Mouse (Mus musculus) liver, postnatal 0 days (tissue): Measurements from ENCODE around the gene Ttc3. TPM values are rescaled to one million over a fixed set of nuclear protein-coding genes. Genes with fewer than 3 reads are reported as not detected.
"Not testable (repeated sequence)": the region's sequence is repeated elsewhere in the genome, so short reads cannot be mapped to it uniquely, and the experiment has no call there.

Experiments used
- ATAC-seq: fragments of 200-750 bp; cut with Nextera tagmentation; 2 replicates; pipeline ENCODE4 v1.8.0; 2017; ENCODE audit warnings: mild to moderate bottlenecking, moderate library complexity
- DNase-seq: peaks from one replicate; pipeline ENCODE4 v3.0.0-alpha.2; 2016
- H3K27ac ChIP-seq: fragments of 300-500 bp; sonication (generic); 2 replicates; pipeline ENCODE4 v1.5.1; 2014; ENCODE audit warnings: antibody characterized with exemption, moderate library complexity, mild to moderate bottlenecking, low read depth
- H3K27me3 ChIP-seq: fragments of 300-500 bp; sonication (generic); 2 replicates; pipeline ENCODE4 v1.6.1; 2014; ENCODE audit warnings: low read length, control low read depth, mixed read lengths; ENCODE audit not compliant: insufficient read depth
- H3K36me3 ChIP-seq: fragments of 300-500 bp; sonication (generic); replicated peaks from 2 replicates; pipeline ENCODE4 v1.6.1; 2014; ENCODE audit warnings: mild to moderate bottlenecking, control low read depth, low read length, moderate library complexity, mixed read lengths; ENCODE audit not compliant: insufficient read depth
- H3K4me1 ChIP-seq: fragments of 300-500 bp; sonication (generic); 2 replicates; pipeline ENCODE4 v1.6.1; 2014; ENCODE audit warnings: antibody characterized with exemption, mild to moderate bottlenecking, control low read depth; ENCODE audit not compliant: insufficient read depth
- H3K4me2 ChIP-seq: fragments of 300-500 bp; sonication (generic); 2 replicates; pipeline ENCODE4 v1.6.1; 2014; ENCODE audit warnings: low read depth, mild to moderate bottlenecking, low read length, moderate library complexity, mixed read lengths
- H3K4me3 ChIP-seq: fragments of 300-500 bp; sonication (generic); 2 replicates; pipeline ENCODE4 v1.5.1; 2014; ENCODE audit warnings: low read depth, low read length
- H3K9ac ChIP-seq: fragments of 300-500 bp; sonication (generic); replicated peaks from 2 replicates; pipeline ENCODE4 v1.6.1; 2014; ENCODE audit warnings: mild to moderate bottlenecking, moderate library complexity
- H3K9me3 ChIP-seq: fragments of 300-500 bp; sonication (generic); 2 replicates; pipeline ENCODE4 v1.6.1; 2016; ENCODE audit warnings: mild to moderate bottlenecking, control low read depth, low read length, mixed read lengths
- CTCF ChIP-seq: sonication (generic); IDR thresholded peaks from 2 replicates; pipeline ENCODE4 v1.5.1; 2016; ENCODE audit warnings: antibody characterized with exemption, low read depth
- EP300 ChIP-seq: IDR thresholded peaks from 2 replicates; pipeline ENCODE4 v1.6.1; 2016; ENCODE audit warnings: antibody characterized with exemption, low read depth, mild to moderate bottlenecking
- WGBS: fragments of 180-500 bp; shearing (Covaris S2); extraction: QIAGEN DNeasy Blood & Tissue Kit; methylation state at CpG from one replicate; pipeline ENCODE4 v1.1.7; 2014; ENCODE audit not compliant: insufficient replicate concordance; 5-methylcytosine and 5-hydroxymethylcytosine counted together
- polyA plus RNA-seq: library from polyadenylated mRNA; unstranded; fragments of >200 nt; fragmentation: Nextera tagmentation; extraction: Ambion mirVana; gene quantifications from 2 replicates; pipeline ENCODE4 v1.2.1, GENCODE M21; 2015

The Ttc3 gene
- polyA plus RNA-seq, 1 experiment from 2014 or later = 17.4 TPM

GRCm38 (mm10) chr16:94454146-94454545 lies 83.7 kb downstream of the Ttc3 start:
- Histone ChIP-seq H3K9ac (no peak overlapping the region), H3K4me2 (no peak overlapping the region), H3K9me3 (no peaks in the 10 kb centered on the region), H3K27me3 (no peaks in the 10 kb centered on the region), H3K4me3 (no peak overlapping the region), H3K4me1 (peaks cover 11% of the 10 kb centered on the region), H3K36me3 (peaks cover 43% of the 10 kb centered on the region), H3K27ac (no peak overlapping the region)
- DNase-seq (no peak), ATAC-seq (no peak)
- TF ChIP-seq EP300 (no peak), CTCF (no peak)
- 68% methylated on average over 4 of the region's 4 CpGs for WGBS

DNA sequence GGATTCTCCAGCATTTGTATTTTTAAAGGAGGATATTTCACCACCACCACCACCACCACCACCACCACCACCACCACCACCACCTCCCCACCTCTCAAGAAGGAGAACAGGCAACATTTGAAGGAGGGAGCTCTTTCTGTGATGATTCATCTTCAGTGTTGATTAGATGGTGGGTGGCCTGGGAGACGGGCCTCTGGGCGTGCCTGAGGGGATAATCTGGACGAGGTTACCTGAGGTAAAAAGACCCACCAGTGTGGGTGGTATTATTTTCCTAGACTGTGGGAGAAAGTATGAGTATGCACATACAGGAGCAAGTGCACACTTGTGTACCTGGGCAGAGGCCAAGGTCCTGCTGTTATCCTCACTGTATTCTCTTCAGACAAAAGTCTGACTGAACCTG lies 93.6 kb downstream of the Ttc3 start:
- Histone ChIP-seq H3K4me1 (no peaks in the 10 kb centered on the region), H3K36me3 (peaks cover 46% of the 10 kb centered on the region), H3K4me2 (no peak overlapping the region), H3K27me3 (no peaks in the 10 kb centered on the region), H3K9ac (no peak overlapping the region), H3K4me3 (no peak overlapping the region), H3K9me3 (no peaks in the 10 kb centered on the region), H3K27ac (no peak overlapping the region)
- 85% methylated on average over 3 of the region's 3 CpGs for WGBS
- ATAC-seq (no peak), DNase-seq (no peak)
- TF ChIP-seq CTCF (no peak), EP300 (no peak)

DNA sequence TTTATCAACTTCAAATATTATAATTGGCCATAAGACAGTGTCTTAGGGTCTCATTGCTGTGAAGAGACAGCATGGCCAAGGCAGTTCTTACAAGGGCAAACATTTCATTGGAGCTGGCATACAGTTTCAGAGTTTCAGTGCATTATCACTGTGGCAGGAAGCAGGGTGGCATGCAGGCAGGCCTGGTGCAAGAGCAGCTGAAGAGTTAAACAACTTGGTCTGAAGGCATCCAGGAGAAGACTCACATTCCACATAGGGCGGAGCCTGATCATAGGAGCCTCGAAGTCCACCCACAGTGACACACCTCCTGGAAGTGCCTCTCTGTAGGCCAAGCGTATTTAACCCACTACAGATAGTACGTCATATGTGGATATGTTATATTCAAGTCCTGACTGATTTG lies 95.5 kb downstream of the Ttc3 start:
- no peak overlapping the region for H3K4me2 ChIP-seq
- no peak for TF ChIP-seq EP300
- TF ChIP-seq CTCF = no peak
- 81% methylated on average over 4 of the region's 4 CpGs for WGBS
- H3K4me3 ChIP-seq = no peak overlapping the region
- no peak overlapping the region for H3K27ac ChIP-seq
- no peaks in the 10 kb centered on the region for H3K4me1 ChIP-seq
- H3K27me3 ChIP-seq = no peaks in the 10 kb centered on the region
- DNase-seq = no peak
- no peaks in the 10 kb centered on the region for H3K9me3 ChIP-seq
- H3K9ac ChIP-seq = no peak overlapping the region
- peaks cover 39% of the 10 kb centered on the region for H3K36me3 ChIP-seq
- ATAC-seq = no peak

DNA sequence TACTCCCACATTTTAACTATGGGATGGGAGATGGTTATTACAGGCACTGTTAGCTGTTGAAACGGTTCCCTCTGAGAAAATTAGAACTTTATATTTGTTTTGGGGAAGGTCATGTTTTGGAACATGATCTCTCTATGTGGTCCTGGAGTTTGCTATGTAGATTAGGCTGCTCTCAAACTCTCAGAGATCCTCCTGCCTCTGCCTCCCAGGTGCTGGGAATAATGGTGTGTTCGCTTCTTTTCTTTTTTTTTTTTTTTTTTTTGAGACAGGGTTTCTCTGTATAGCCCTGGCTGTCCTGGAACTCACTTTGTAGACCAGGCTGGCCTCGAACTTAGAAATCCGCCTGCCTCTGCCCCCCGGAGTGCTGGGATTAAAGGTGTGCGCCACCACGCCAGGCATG lies 95.9 kb downstream of the Ttc3 start:
- not testable (repeated sequence) for H3K4me1 ChIP-seq, H3K27me3 ChIP-seq, DNase-seq, ATAC-seq, H3K9ac ChIP-seq, H3K27ac ChIP-seq, H3K4me3 ChIP-seq, H3K4me2 ChIP-seq, H3K9me3 ChIP-seq
- peaks cover 36% of the 10 kb centered on the region for H3K36me3 ChIP-seq
- WGBS = 83% methylated on average over 7 of the region's 7 CpGs

DNA sequence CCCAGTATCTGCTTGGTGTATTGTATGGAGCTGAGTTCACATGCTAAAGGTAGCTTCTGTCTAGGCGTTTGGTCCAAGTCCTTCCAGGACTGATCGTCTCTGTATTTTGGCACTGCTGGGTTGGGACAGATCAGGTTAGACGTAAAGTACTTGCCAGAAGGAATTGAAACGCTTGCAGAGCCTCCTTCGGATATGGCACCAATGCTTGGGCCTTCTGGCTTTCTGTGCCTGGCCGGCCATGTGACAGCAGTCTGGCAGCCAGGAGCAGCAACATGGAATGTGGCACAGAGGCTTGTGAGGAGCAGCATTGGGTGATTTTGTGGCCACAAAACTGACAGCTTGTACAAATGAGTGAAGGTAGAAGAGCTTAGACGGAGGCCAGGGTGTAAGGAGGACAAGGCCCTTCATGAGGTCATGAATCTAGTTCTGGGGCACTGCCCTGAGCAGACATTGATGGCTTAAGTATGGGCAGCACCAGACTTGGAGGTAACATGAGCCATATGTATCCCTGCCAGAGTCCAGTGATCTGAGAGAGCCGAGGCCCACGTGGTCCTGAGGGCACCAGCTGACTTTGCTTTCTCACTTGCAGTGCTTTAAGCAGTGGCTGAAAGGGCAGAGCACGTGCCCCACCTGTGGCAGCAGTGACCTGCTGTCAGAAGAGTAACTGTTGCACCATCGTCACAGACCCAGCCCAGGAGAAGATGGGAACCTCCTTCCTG lies 97.1 kb downstream of the Ttc3 start:
- ATAC-seq (peak; percentile 43; the same call in 1 of the 2 replicates), DNase-seq (no peak)
- no peak overlapping the region for H3K9ac ChIP-seq
- H3K4me3 ChIP-seq = no peak overlapping the region
- no peaks in the 10 kb centered on the region for H3K4me1 ChIP-seq
- 80% methylated on average over 11 of the region's 11 CpGs for WGBS
- no peaks in the 10 kb centered on the region for H3K27me3 ChIP-seq
- H3K9me3 ChIP-seq = no peaks in the 10 kb centered on the region
- no peak for TF ChIP-seq EP300
- TF ChIP-seq CTCF = no peak
- H3K4me2 ChIP-seq = no peak overlapping the region
- H3K36me3 ChIP-seq = peaks cover 36% of the 10 kb centered on the region
- no peak overlapping the region for H3K27ac ChIP-seq

DNA sequence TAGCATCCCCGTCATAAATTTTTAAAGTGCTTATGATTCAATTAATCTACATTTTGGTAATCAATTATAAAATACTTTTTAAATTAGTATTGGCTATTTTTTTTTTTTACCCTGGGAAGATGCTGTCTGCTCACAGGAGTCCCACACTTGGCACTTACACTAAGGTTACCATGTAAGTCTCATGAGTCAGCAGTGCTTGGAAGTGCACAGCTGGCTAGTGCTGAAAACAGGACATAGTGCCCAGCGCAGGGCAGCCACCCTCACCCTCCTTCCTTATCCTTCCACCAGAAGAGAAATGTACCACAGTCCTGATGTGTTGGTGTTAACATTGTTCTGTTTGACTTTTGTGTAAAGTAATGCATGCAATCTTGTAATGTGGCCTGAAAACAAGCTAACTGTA lies 98.0 kb downstream of the Ttc3 start:
- Histone ChIP-seq H3K9me3 (no peaks in the 10 kb centered on the region), H3K27ac (no peak overlapping the region), H3K27me3 (no peaks in the 10 kb centered on the region), H3K4me3 (no peak overlapping the region), H3K4me2 (no peak overlapping the region), H3K9ac (no peak overlapping the region), H3K36me3 (peaks cover 32% of the 10 kb centered on the region), H3K4me1 (no peaks in the 10 kb centered on the region)
- no peak for DNase-seq
- no peak for TF ChIP-seq CTCF
- no peak for TF ChIP-seq EP300
- ATAC-seq = no peak
- 85% methylated on average over 2 of the region's 2 CpGs for WGBS
